Mouse (Mus musculus) layer of hippocampus, postnatal 10 days (tissue): ENCODE measurements at regions not wholly inside any gene's neighbourhood (a gene's known extent, or its start where the extent isn't known, plus 50 kb on each side); places are given as distances from the start of the nearest gene placed in this dataset.

Experiments used
- DNase-seq, 2 experiments: peaks; one replicate each; pipeline ENCODE4 v3.0.0; 2021; ENCODE audit warnings: low spot score in 2 of 2

- peak; percentile 80 to 81 for DNase-seq
These were observed 176.3 kb upstream of the Spaca1 start for GRCm38 (mm10) chr4:34226089-34226840.

GRCm38 (mm10) chr4:34226886-34227285, 176.9 kb upstream of the Spaca1 start:
- no peak for DNase-seq

- DNase-seq = no peak
These were observed 177.6 kb upstream of the Spaca1 start for GRCm38 (mm10) chr4:34227611-34228010.

GRCm38 (mm10) chr4:34231270-34231669, 181.3 kb upstream of the Spaca1 start:
- peak; percentile 82 to 83 for DNase-seq

- DNase-seq = no peak
These were observed 184.2 kb upstream of the Spaca1 start for GRCm38 (mm10) chr4:34234204-34234603.

- no peak for DNase-seq
These were observed 184.7 kb upstream of the Spaca1 start for GRCm38 (mm10) chr4:34234645-34235044.

- DNase-seq = peak in 1 of 2 experiments; percentile 24
These were observed 187.8 kb upstream of the Spaca1 start for GRCm38 (mm10) chr4:34237791-34238190.

- peak in 1 of 2 experiments; percentile 7 for DNase-seq
These were observed 189.6 kb upstream of the Spaca1 start for GRCm38 (mm10) chr4:34239624-34240023.

- peak in 1 of 2 experiments; percentile 28 for DNase-seq
These were observed 191.1 kb upstream of the Spaca1 start for GRCm38 (mm10) chr4:34241060-34241571.

- DNase-seq = peak in 1 of 2 experiments; percentile 9
These were observed 191.7 kb upstream of the Spaca1 start for GRCm38 (mm10) chr4:34241673-34242072.

- DNase-seq = no peak
These were observed 209.5 kb upstream of the Spaca1 start for GRCm38 (mm10) chr4:34259444-34259843.

- no peak for DNase-seq
These were observed 210.5 kb upstream of the Spaca1 start for GRCm38 (mm10) chr4:34260468-34260867.

- no peak for DNase-seq
These were observed 211.8 kb upstream of the Spaca1 start for GRCm38 (mm10) chr4:34261809-34262208.

- DNase-seq = no peak
These were observed 214.4 kb upstream of the Spaca1 start for GRCm38 (mm10) chr4:34264431-34264830.

GRCm38 (mm10) chr4:34274316-34274715, 224.3 kb upstream of the Spaca1 start:
- no peak for DNase-seq

- DNase-seq = no peak
These were observed 225.4 kb upstream of the Spaca1 start for GRCm38 (mm10) chr4:34275372-34275771.

GRCm38 (mm10) chr4:34302504-34303108, 248.1 kb upstream of the Akirin2 start:
- DNase-seq = no peak

- no peak for DNase-seq
These were observed 241.7 kb upstream of the Akirin2 start for GRCm38 (mm10) chr4:34308921-34309563.

GRCm38 (mm10) chr4:34310061-34310642, 240.6 kb upstream of the Akirin2 start:
- DNase-seq = no peak

GRCm38 (mm10) chr4:34315848-34316247, 234.9 kb upstream of the Akirin2 start:
- DNase-seq = no peak

- DNase-seq = no peak
These were observed 227.9 kb upstream of the Akirin2 start for GRCm38 (mm10) chr4:34322841-34323240.
